Mouse (Mus musculus): ENCODE measurements around the gene Cngb1.

The Cngb1 gene

GRCm38 (mm10) chr8:95306431-95306830 lies at the start of gene Cngb1:
Gene Cngb1, minus strand, starts transcription at chr8:95306585.
- no peak for DNase-seq (ENCODE audit: extremely low spot score)

GRCm38 (mm10) chr8:95354606-95355005 lies 48.2 kb upstream of the Cngb1 start:
- DNase-seq (ENCODE audit: extremely low spot score), result no peak

GRCm38 (mm10) chr8:95352871-95353866 lies 46.8 kb upstream of the Cngb1 start:
- DNase-seq (ENCODE audit: extremely low spot score), result peak; percentile 77

GRCm38 (mm10) chr8:95352151-95352870 lies 45.9 kb upstream of the Cngb1 start, which contains the start of gene Mmp15:
Gene Mmp15, plus strand, starts transcription at chr8:95352268.
- DNase-seq (ENCODE audit: extremely low spot score), result peak; percentile 83

- no peak for DNase-seq (ENCODE audit: extremely low spot score)
Observed at GRCm38 (mm10) chr8:95351461-95351860, 45.1 kb upstream of the Cngb1 start.

- DNase-seq (ENCODE audit: extremely low spot score), result no peak
Observed at GRCm38 (mm10) chr8:95348811-95349630, 42.6 kb upstream of the Cngb1 start.

GRCm38 (mm10) chr8:95348356-95348755 lies 42.0 kb upstream of the Cngb1 start:
- DNase-seq (ENCODE audit: extremely low spot score), result no peak

- DNase-seq (ENCODE audit: extremely low spot score), result peak; percentile 78
Observed at GRCm38 (mm10) chr8:95346643-95347545, 40.5 kb upstream of the Cngb1 start.

- no peak for DNase-seq (ENCODE audit: extremely low spot score)
Observed at GRCm38 (mm10) chr8:95344668-95345067, 38.3 kb upstream of the Cngb1 start.

GRCm38 (mm10) chr8:95341721-95342120 lies 35.3 kb upstream of the Cngb1 start:
- no peak for DNase-seq (ENCODE audit: extremely low spot score)

- no peak for DNase-seq (ENCODE audit: extremely low spot score)
Observed at GRCm38 (mm10) chr8:95336363-95336762, 30.0 kb upstream of the Cngb1 start.

- DNase-seq (ENCODE audit: extremely low spot score), result no peak
Observed at GRCm38 (mm10) chr8:95335706-95336105, 29.3 kb upstream of the Cngb1 start.

- DNase-seq (ENCODE audit: extremely low spot score), result no peak
Observed at GRCm38 (mm10) chr8:95332437-95333199, 26.2 kb upstream of the Cngb1 start.

GRCm38 (mm10) chr8:95331720-95332436 lies 25.5 kb upstream of the Cngb1 start, which contains the start of the genes Zfp319 and Usb1:
Gene Zfp319, minus strand, starts transcription at chr8:95331950.
Gene Usb1, plus strand, starts transcription at chr8:95332284.
- DNase-seq (ENCODE audit: extremely low spot score), result peak; percentile 96

- no peak for DNase-seq (ENCODE audit: extremely low spot score)
Observed at GRCm38 (mm10) chr8:95331156-95331719, 24.9 kb upstream of the Cngb1 start.

- DNase-seq (ENCODE audit: extremely low spot score), result no peak
Observed at GRCm38 (mm10) chr8:95330367-95330766, 24.0 kb upstream of the Cngb1 start.

- DNase-seq (ENCODE audit: extremely low spot score), result no peak
Observed at GRCm38 (mm10) chr8:95327866-95328465, 21.6 kb upstream of the Cngb1 start.

- no peak for DNase-seq (ENCODE audit: extremely low spot score)
Observed at GRCm38 (mm10) chr8:95326822-95327221, 20.4 kb upstream of the Cngb1 start.

Measured in embryo, embryonic 9.5 days (tissue).